Mouse (Mus musculus) 416B (cell line): ENCODE measurements around the gene Suclg1.

ENCODE experiments used
- DNase-seq: peaks from one replicate; pipeline ENCODE4 v3.0.0; 2011; ENCODE audit warnings: low read depth

Suclg1 gene

GRCm38 (mm10) chr6:73322306-73322705 is 74.1 kb downstream of the Suclg1 start:
- no peak for DNase-seq
